9 mouse cellular contexts compared by ENCODE assay signal in the genomic region with DNA sequence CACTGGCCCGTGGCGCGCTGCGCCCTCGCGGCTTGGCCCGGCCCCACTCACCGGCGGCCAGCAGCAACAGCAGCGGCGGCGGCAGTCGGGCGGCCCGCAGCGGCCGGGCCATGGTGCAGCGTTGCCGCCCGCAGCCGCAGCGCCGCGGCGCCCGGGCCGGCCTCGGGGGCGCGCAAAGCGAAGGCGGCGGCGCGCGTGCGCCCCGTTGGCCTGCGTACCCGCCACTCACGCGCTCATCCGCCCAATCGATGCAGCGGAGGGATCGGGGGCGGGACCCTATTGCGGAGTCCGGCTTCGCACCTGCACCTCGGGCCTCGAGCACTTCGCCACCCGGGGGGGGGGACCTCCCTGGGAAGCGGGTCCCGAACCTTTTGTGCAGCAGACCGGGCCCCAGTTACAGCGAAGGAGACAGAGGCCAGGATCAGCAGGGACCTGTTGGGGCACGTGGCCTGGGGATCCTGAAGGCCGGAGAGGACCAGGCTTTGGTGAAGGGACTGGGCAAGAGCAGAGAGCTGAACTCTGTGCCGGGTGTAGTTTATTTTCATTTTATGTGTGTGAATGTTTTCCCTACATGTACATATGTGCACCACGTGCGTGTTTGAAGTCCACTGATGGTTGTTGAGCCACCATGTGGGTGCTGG. TPM values are rescaled to one million over a fixed set of nuclear protein-coding genes. Genes with fewer than 3 reads are reported as not detected.
DNase-seq lines count a peak whose midpoint lies in the region; ATAC-seq and TF ChIP-seq lines count a peak whose summit lies in the region.
"Had no signal": no experiment of that assay in that cellular context is flagged by ENCODE, and none has a peak within 500 bp of the region (broad histone marks: within the 10 kb centered on the region; RNA-seq: fewer than 3 reads in every experiment).

A gene (minus strand): TSS at position 177 of the 641 bp plus-strand sequence.

- H3K4me3 ChIP-seq in brown adipose tissue, adult 24 weeks (ENCODE audit: insufficient read depth, low read depth, low read length) = peak within 1 kb of the TSS; percentile 53
- H3K4me3 ChIP-seq in forebrain, embryonic 13.5 days = peak within 1 kb of the TSS; percentile 94
- H3K4me3 ChIP-seq in heart, embryonic 14.5 days (ENCODE audit: control insufficient read depth in 1 of 2, insufficient read depth in 1 of 2, low read depth in 1 of 2, low read length in 2 of 2) = peak within 1 kb of the TSS; percentile 73 to 75
- peak within 1 kb of the TSS; percentile 42 to 45; a peak in 3 of 4 replicates for H3K4me3 ChIP-seq in liver, embryonic 14.5 days (ENCODE audit: insufficient read depth in 1 of 2, low read depth in 2 of 2, low read length in 2 of 2)
- H3K4me3 ChIP-seq in neural tube, embryonic 13.5 days = peak within 1 kb of the TSS; percentile 94

- H3K27me3 ChIP-seq in forebrain, embryonic 13.5 days = no peaks in the 10 kb centered on the region; the same call in 1 of the 2 replicates
- peaks cover 18% of the 10 kb centered on the region for H3K27me3 ChIP-seq in heart, embryonic 14.5 days (ENCODE audit: control insufficient read depth, insufficient read depth, low read length)
- H3K27me3 ChIP-seq in liver, embryonic 14.5 days (ENCODE audit: control insufficient read depth, insufficient read depth, low read length) = peaks cover 42% of the 10 kb centered on the region
- no peaks in the 10 kb centered on the region for H3K27me3 ChIP-seq in neural tube, embryonic 13.5 days
- H3K27me3 ChIP-seq: CH12.LX had no signal

- no peaks in the 10 kb centered on the region for H3K36me3 ChIP-seq in forebrain, embryonic 13.5 days (ENCODE audit: poor library complexity, severe bottlenecking)
- no peaks in the 10 kb centered on the region for H3K36me3 ChIP-seq in heart, embryonic 14.5 days (ENCODE audit: control insufficient read depth, insufficient read depth, low read length)
- no peaks in the 10 kb centered on the region for H3K36me3 ChIP-seq in liver, embryonic 14.5 days (replicated peaks; ENCODE audit: control insufficient read depth, insufficient read depth, low read depth)
- H3K36me3 ChIP-seq in neural tube, embryonic 13.5 days = no peaks in the 10 kb centered on the region

- H3K9ac ChIP-seq in forebrain, embryonic 13.5 days = peak within 1 kb of the TSS; percentile 98
- H3K9ac ChIP-seq in heart, embryonic 14.5 days (ENCODE audit: low read length) = peak within 1 kb of the TSS; percentile 80
- H3K9ac ChIP-seq in liver, embryonic 14.5 days (replicated peaks) = no peak within 1 kb of the TSS
- H3K9ac ChIP-seq in neural tube, embryonic 13.5 days = peak within 1 kb of the TSS; percentile 98

- no peaks in the 10 kb centered on the region for H3K9me3 ChIP-seq in forebrain, embryonic 13.5 days (replicated peaks)
- H3K9me3 ChIP-seq in heart, embryonic 14.5 days (ENCODE audit: control insufficient read depth, low read length) = no peaks in the 10 kb centered on the region
- no peaks in the 10 kb centered on the region for H3K9me3 ChIP-seq in liver, embryonic 14.5 days (ENCODE audit: control insufficient read depth, low read length)
- no peaks in the 10 kb centered on the region for H3K9me3 ChIP-seq in neural tube, embryonic 13.5 days

- peak; percentile 15 to 25 for DNase-seq in B cell, adult 2 months
- DNase-seq in kidney, postnatal 25 days = peak; percentile 66 to 83
- DNase-seq in liver, embryonic 14.5 days (ENCODE audit: low read depth in 3 of 3, low spot score in 3 of 3) = no peak
- peak; percentile 88 for DNase-seq in thymus, postnatal 14 days

- WGBS in forebrain, embryonic 13.5 days = 5% methylated on average over 46 of the region's 63 CpGs
- 5% methylated on average over 63 of the region's 63 CpGs for WGBS in heart, embryonic 14.5 days
- WGBS in liver, embryonic 14.5 days (ENCODE audit: insufficient replicate concordance) = 7% methylated on average over 62 of the region's 63 CpGs
- WGBS in neural tube, embryonic 13.5 days = 6% methylated on average over 50 of the region's 63 CpGs

- TF ChIP-seq CTCF in liver, embryonic 14.5 days (IDR thresholded peaks at IDR 0.05; ENCODE audit: low read depth) = no peak

- no peak for TF ChIP-seq EP300 in liver, embryonic 14.5 days (IDR thresholded peaks at IDR 0.05; ENCODE audit: low read depth)

- no peak within 1 kb of the TSS for H3K27ac ChIP-seq in brown adipose tissue, adult 24 weeks (replicated peaks; ENCODE audit: low read depth, low read length)
- peak within 1 kb of the TSS; percentile 94 for H3K27ac ChIP-seq in forebrain, embryonic 13.5 days
- H3K27ac ChIP-seq in heart, embryonic 14.5 days (replicated peaks in 1 of 2; ENCODE audit: control insufficient read depth in 1 of 2, insufficient read depth in 1 of 2, low read depth in 2 of 2, low read length in 2 of 2) = no peak within 1 kb of the TSS
- H3K27ac ChIP-seq in liver, embryonic 14.5 days = no peak within 1 kb of the TSS
- H3K27ac ChIP-seq in neural tube, embryonic 13.5 days (replicated peaks) = peak within 1 kb of the TSS; percentile 96

- H3K4me2 ChIP-seq in forebrain, embryonic 13.5 days = peak within 1 kb of the TSS; percentile 84
- H3K4me2 ChIP-seq in heart, embryonic 14.5 days (ENCODE audit: low read length) = peak within 1 kb of the TSS; percentile 99
- peak within 1 kb of the TSS; percentile 64 for H3K4me2 ChIP-seq in liver, embryonic 14.5 days (ENCODE audit: low read depth)
- peak within 1 kb of the TSS; percentile 85 for H3K4me2 ChIP-seq in neural tube, embryonic 13.5 days

- ATAC-seq in forebrain, embryonic 13.5 days = peak; percentile 79
- ATAC-seq in heart, embryonic 14.5 days (ENCODE audit: insufficient number of reproducible peaks, insufficient read depth, low FRiP score, low read depth) = peak; percentile 38
- peak; percentile 50; the same call in 1 of the 2 replicates for ATAC-seq in liver, embryonic 14.5 days (ENCODE audit: insufficient read depth)
- ATAC-seq in neural tube, embryonic 13.5 days (ENCODE audit: low read depth) = peak; percentile 64

- H3K4me1 ChIP-seq in brown adipose tissue, adult 24 weeks (ENCODE audit: control insufficient read depth, insufficient read depth, insufficient read length, low read length) = no peaks in the 10 kb centered on the region; the same call in 1 of the 2 replicates
- peaks cover 38% of the 10 kb centered on the region for H3K4me1 ChIP-seq in forebrain, embryonic 13.5 days
- peaks cover 3 to 4% of the 10 kb centered on the region in 2 experiments; a peak in 2 of 4 replicates for H3K4me1 ChIP-seq in heart, embryonic 14.5 days (ENCODE audit: control insufficient read depth in 2 of 2, insufficient read depth in 2 of 2, low read length in 2 of 2)
- no peaks in the 10 kb centered on the region for H3K4me1 ChIP-seq in liver, embryonic 14.5 days (replicated peaks; ENCODE audit: control insufficient read depth in 2 of 2, insufficient read depth in 2 of 2, low read length in 1 of 2)
- H3K4me1 ChIP-seq in neural tube, embryonic 13.5 days (replicated peaks) = peaks cover 41% of the 10 kb centered on the region

RNA-seq across cellular contexts. Expression of the gene that starts here (rescaled TPM):
- 1.1 and 1.6 TPM in 2 replicates for polyA plus RNA-seq in brown adipose tissue, adult 24 weeks (2012; ENCODE audit: insufficient read depth, insufficient read length, missing spikeins)
- 355 and 357 TPM in 2 replicates for polyA plus RNA-seq in forebrain, embryonic 13.5 days (2015; fragmentation: Nextera tagmentation; extraction: Ambion mirVana)
- 49.9 and 51.6 TPM in 2 replicates for polyA plus RNA-seq in heart, embryonic 14.5 days (2014; fragmentation: Nextera tagmentation; extraction: Ambion mirVana)
- polyA plus RNA-seq in liver, embryonic 14.5 days (2012; rRNA removed) = 1.9 and 3.1 TPM in 2 replicates
- polyA plus RNA-seq in liver, embryonic 14.5 days (2014; fragmentation: Nextera tagmentation; extraction: Ambion mirVana) = 0.59 and 1.2 TPM in 2 replicates
- 548 and 565 TPM in 2 replicates for polyA plus RNA-seq in neural tube, embryonic 13.5 days (2015; fragmentation: Nextera tagmentation; extraction: Ambion mirVana)

Comparison
In these comparisons a context has a peak if more than half of its experiments do, and no peak if none do; other contexts are left out.
1. RNA of the gene that starts here (polyA plus RNA-seq): 548 to 565 TPM in neural tube, embryonic 13.5 days, 355 to 357 TPM in forebrain, embryonic 13.5 days and 49.9 to 51.6 TPM in heart, embryonic 14.5 days; 0.59 to 3.1 TPM in liver, embryonic 14.5 days and 1.1 to 1.6 TPM in brown adipose tissue, adult 24 weeks; every median in the first group is over 10 times any median in the second.
2. DNase-seq: peak in B cell, adult 2 months (2 of 2), kidney, postnatal 25 days (2 of 2) and thymus, postnatal 14 days (single experiment); none in liver, embryonic 14.5 days (0 of 3).
3. H3K27ac ChIP-seq: peak in forebrain, embryonic 13.5 days (single experiment) and neural tube, embryonic 13.5 days (single experiment); none in brown adipose tissue, adult 24 weeks (single experiment), heart, embryonic 14.5 days (0 of 2) and liver, embryonic 14.5 days (single experiment).
4. H3K4me3 ChIP-seq: peak in every context shown above with its lines; median percentile 94 in forebrain, embryonic 13.5 days; 94 in neural tube, embryonic 13.5 days; 74 in heart, embryonic 14.5 days; 53 in brown adipose tissue, adult 24 weeks; 44 in liver, embryonic 14.5 days.
5. Peak in every context shown above with its lines, with median percentiles within 50 percentile points of each other: ATAC-seq and H3K4me2 ChIP-seq.